Mouse (Mus musculus) stomach, postnatal 0 days (tissue): ENCODE data around the gene Bmpr1a. TPM values are rescaled to one million over a fixed set of nuclear protein-coding genes. Genes with fewer than 3 reads are reported as not detected.

Experiments
- ATAC-seq: fragments of 200-750 bp; cut with Nextera tagmentation; 2 replicates; pipeline ENCODE4 v1.8.0; 2017; ENCODE audit not compliant: low FRiP score, low TSS enrichment
- DNase-seq: peaks from one replicate; pipeline ENCODE4 v3.0.0-alpha.2; 2016; ENCODE audit warnings: low spot score
- H3K27ac ChIP-seq: fragments of 300-500 bp; sonication (generic); replicated peaks from 2 replicates; pipeline ENCODE4 v1.5.1; 2014; ENCODE audit warnings: mild to moderate bottlenecking, control low read depth
- H3K27me3 ChIP-seq: fragments of 300-500 bp; sonication (generic); 2 replicates; pipeline ENCODE4 v1.6.1; 2014; ENCODE audit warnings: low read length; ENCODE audit not compliant: control insufficient read depth, insufficient read depth
- H3K36me3 ChIP-seq: fragments of 300-500 bp; sonication (generic); 2 replicates; pipeline ENCODE4 v1.6.1; 2014; ENCODE audit warnings: low read length, mixed read lengths; ENCODE audit not compliant: control insufficient read depth, insufficient read depth
- H3K4me1 ChIP-seq: fragments of 300-500 bp; sonication (generic); replicated peaks from 2 replicates; pipeline ENCODE4 v1.6.1; 2014; ENCODE audit warnings: antibody characterized with exemption; ENCODE audit not compliant: control insufficient read depth, insufficient read depth
- H3K4me2 ChIP-seq: fragments of 300-500 bp; sonication (generic); replicated peaks from 2 replicates; pipeline ENCODE4 v1.6.1; 2014; ENCODE audit warnings: low read depth, mild to moderate bottlenecking, control low read depth, moderate library complexity
- H3K4me3 ChIP-seq: fragments of 300-500 bp; sonication (generic); 2 replicates; pipeline ENCODE4 v1.5.1; 2014; ENCODE audit warnings: low read depth, low read length, control low read depth
- H3K9ac ChIP-seq: fragments of 300-500 bp; sonication (generic); 2 replicates; pipeline ENCODE4 v1.6.1; 2014; ENCODE audit warnings: mild to moderate bottlenecking, low read length, control low read depth, mixed read lengths
- H3K9me3 ChIP-seq: fragments of 300-500 bp; sonication (generic); 2 replicates; pipeline ENCODE4 v1.6.1; 2016; ENCODE audit warnings: low read length; ENCODE audit not compliant: control insufficient read depth
- CTCF ChIP-seq: IDR thresholded peaks from 2 replicates; pipeline ENCODE4 v1.5.1; 2016; ENCODE audit warnings: antibody characterized with exemption, low read depth, mild to moderate bottlenecking, moderate library complexity
- EP300 ChIP-seq: optimal IDR thresholded peaks from 2 replicates; pipeline ENCODE3; 2016; ENCODE audit warnings: antibody characterized with exemption
- WGBS: fragments of 180-500 bp; shearing (Covaris S2); extraction: QIAGEN DNeasy Blood & Tissue Kit; methylation state at CpG from one replicate; pipeline ENCODE4 v1.1.7; 2014; 5-methylcytosine and 5-hydroxymethylcytosine counted together
- polyA plus RNA-seq: library from polyadenylated mRNA; unstranded; fragments of >200 nt; fragmentation: Nextera tagmentation; extraction: Ambion mirVana; gene quantifications from 2 replicates; pipeline ENCODE4 v1.2.1, GENCODE M21; 2015

Gene Bmpr1a
- polyA plus RNA-seq, result 27.0 and 29.0 TPM in 2 replicates

DNA sequence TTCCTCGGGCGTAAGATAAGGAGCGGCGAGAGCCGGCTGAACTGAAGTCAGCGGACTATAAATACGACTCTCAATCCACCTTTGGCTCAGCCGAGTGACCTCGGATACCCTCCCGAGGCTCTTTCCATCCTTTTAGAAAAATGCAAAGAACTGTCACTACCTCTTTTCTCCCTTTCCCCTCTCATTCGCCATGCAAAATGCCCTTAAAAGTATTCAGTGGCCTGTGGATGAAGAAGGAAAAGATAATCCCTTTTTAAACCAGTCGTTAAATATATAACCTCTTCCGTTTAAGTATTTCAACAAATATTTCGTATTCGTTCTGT is at the start of gene Bmpr1a:
Gene Bmpr1a (minus strand): TSS at position 17 of the 323 bp plus-strand sequence.
- H3K9ac ChIP-seq, result peak within 1 kb of the TSS; percentile 99
- 2% methylated on average over 15 of the region's 15 CpGs for WGBS
- peak within 1 kb of the TSS; percentile 99 for H3K27ac ChIP-seq
- no peaks in the 10 kb centered on the region for H3K27me3 ChIP-seq
- DNase-seq (no peak), ATAC-seq (no peak)
- H3K9me3 ChIP-seq, result no peaks in the 10 kb centered on the region
- H3K4me3 ChIP-seq, result peak within 1 kb of the TSS; percentile 97
- no peaks in the 10 kb centered on the region for H3K36me3 ChIP-seq
- TF ChIP-seq CTCF (no peak), EP300 (no peak)
- H3K4me2 ChIP-seq, result peak within 1 kb of the TSS; percentile 66
- H3K4me1 ChIP-seq, result peaks cover 7% of the 10 kb centered on the region; the same call in 1 of the 2 replicates

- H3K4me2 ChIP-seq, result no peak overlapping the region
- no peak for DNase-seq
- no peak overlapping the region for H3K27ac ChIP-seq
- no peak for ATAC-seq
- H3K27me3 ChIP-seq, result no peaks in the 10 kb centered on the region
- H3K4me1 ChIP-seq, result no peaks in the 10 kb centered on the region; the same call in 1 of the 2 replicates
- no peak overlapping the region for H3K9ac ChIP-seq
- TF ChIP-seq EP300 (no peak), CTCF (no peak)
- no peaks in the 10 kb centered on the region for H3K9me3 ChIP-seq
- H3K4me3 ChIP-seq, result no peak overlapping the region
- no peaks in the 10 kb centered on the region for H3K36me3 ChIP-seq
- 92% methylated on average over 5 of the region's 5 CpGs for WGBS
Observed at GRCm38 (mm10) chr14:34552226-34552625, 49.1 kb upstream of the Bmpr1a start.

- peak; percentile 95 for DNase-seq
- Histone ChIP-seq H3K9ac (peak overlapping the region; percentile 89), H3K27me3 (no peaks in the 10 kb centered on the region), H3K4me3 (peak overlapping the region; percentile 76), H3K4me1 (peaks cover 2% of the 10 kb centered on the region; the same call in 1 of the 2 replicates), H3K9me3 (no peaks in the 10 kb centered on the region), H3K4me2 (peak overlapping the region; percentile 96), H3K27ac (peak overlapping the region; percentile 96), H3K36me3 (no peaks in the 10 kb centered on the region)
- WGBS, result under 1% methylated on average over 55 of the region's 55 CpGs
- ATAC-seq, result peak; percentile 95
- TF ChIP-seq CTCF (peak; percentile 98), EP300 (no peak)
Observed at GRCm38 (mm10) chr14:34549004-34549671, 46.0 kb upstream of the Bmpr1a start.

GRCm38 (mm10) chr14:34548391-34549001 is 45.4 kb upstream of the Bmpr1a start:
- DNase-seq (peak; percentile 84), ATAC-seq (peak; percentile 38)
- H3K4me1 ChIP-seq, result peaks cover 3% of the 10 kb centered on the region; the same call in 1 of the 2 replicates
- H3K9ac ChIP-seq, result peak overlapping the region; percentile 89
- H3K9me3 ChIP-seq, result no peaks in the 10 kb centered on the region
- H3K4me3 ChIP-seq, result peak overlapping the region; percentile 76
- no peaks in the 10 kb centered on the region for H3K36me3 ChIP-seq
- H3K27me3 ChIP-seq, result no peaks in the 10 kb centered on the region
- H3K4me2 ChIP-seq, result peak overlapping the region; percentile 96
- no peak for TF ChIP-seq EP300
- no peak for TF ChIP-seq CTCF
- WGBS, result 1% methylated on average over 27 of the region's 27 CpGs
- peak overlapping the region; percentile 96 for H3K27ac ChIP-seq

- peak overlapping the region; percentile 78 for H3K27ac ChIP-seq
- TF ChIP-seq EP300, result no peak
- no peak for TF ChIP-seq CTCF
- no peak for ATAC-seq
Observed at GRCm38 (mm10) chr14:34544545-34544944, 41.4 kb upstream of the Bmpr1a start.

DNA sequence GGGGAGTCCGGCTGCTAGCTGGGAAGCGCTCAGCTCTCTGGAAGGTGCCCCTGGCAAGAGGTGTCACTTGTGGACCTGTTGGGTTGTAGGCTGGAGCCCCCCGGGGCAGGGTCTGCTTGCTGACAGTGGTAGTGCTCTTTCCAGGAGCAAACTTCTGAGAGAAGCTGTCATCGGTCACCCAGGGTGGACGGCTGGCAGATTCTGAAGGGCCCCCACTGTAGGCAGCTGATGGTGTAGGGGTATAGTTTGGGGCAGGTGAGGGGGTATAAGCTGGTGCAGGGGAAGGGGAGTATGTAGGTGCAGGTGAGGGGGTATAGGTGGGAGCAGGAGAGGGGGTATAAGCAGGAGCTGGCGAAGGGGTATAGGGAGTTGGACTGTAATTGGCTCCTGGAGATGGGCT is 40.9 kb upstream of the Bmpr1a start:
- no peak overlapping the region for H3K9ac ChIP-seq
- H3K27me3 ChIP-seq, result no peaks in the 10 kb centered on the region
- H3K4me2 ChIP-seq, result no peak overlapping the region
- no peaks in the 10 kb centered on the region for H3K9me3 ChIP-seq
- peaks cover 9% of the 10 kb centered on the region for H3K4me1 ChIP-seq
- ATAC-seq (no peak), DNase-seq (no peak)
- TF ChIP-seq CTCF, result no peak
- no peak for TF ChIP-seq EP300
- no peak overlapping the region for H3K4me3 ChIP-seq
- peak overlapping the region; percentile 78 for H3K27ac ChIP-seq
- 76% methylated on average over 6 of the region's 6 CpGs for WGBS
- H3K36me3 ChIP-seq, result no peaks in the 10 kb centered on the region

More at GRCm38 (mm10) chr14:34544545-34544944, 41.4 kb upstream of the Bmpr1a start:
- peaks cover 9% of the 10 kb centered on the region for H3K4me1 ChIP-seq
- no peak overlapping the region for H3K4me3 ChIP-seq
- H3K4me2 ChIP-seq, result no peak overlapping the region
- no peaks in the 10 kb centered on the region for H3K9me3 ChIP-seq
- H3K27me3 ChIP-seq, result no peaks in the 10 kb centered on the region
- 36% methylated on average over 2 of the region's 2 CpGs for WGBS
- no peaks in the 10 kb centered on the region for H3K36me3 ChIP-seq
- no peak overlapping the region for H3K9ac ChIP-seq
- DNase-seq, result no peak
